Mouse (Mus musculus) lung, embryonic 16.5 days (tissue): ENCODE measurements at regions not wholly inside any gene's neighbourhood (a gene's known extent, or its start where the extent isn't known, plus 50 kb on each side); places are given as distances from the start of the nearest gene placed in this dataset.

Source experiments
- ATAC-seq: fragments of 200-750 bp; cut with Nextera tagmentation; 2 replicates; pipeline ENCODE4 v1.8.0; 2017; ENCODE audit warnings: low read depth, mild to moderate bottlenecking, moderate library complexity
- H3K27ac ChIP-seq: fragments of 300-500 bp; sonication (generic); 2 replicates; pipeline ENCODE4 v1.5.1; 2014; ENCODE audit warnings: mild to moderate bottlenecking, control low read depth, low read length
- H3K27me3 ChIP-seq: fragments of 300-500 bp; sonication (generic); 2 replicates; pipeline ENCODE4 v1.6.1; 2014; ENCODE audit warnings: low read depth, low read length, mixed read lengths; ENCODE audit not compliant: control insufficient read depth, insufficient read depth
- H3K36me3 ChIP-seq: fragments of 300-500 bp; sonication (generic); 2 replicates; pipeline ENCODE4 v1.6.1; 2014; ENCODE audit warnings: low read length; ENCODE audit not compliant: control insufficient read depth, insufficient read depth
- H3K4me1 ChIP-seq: fragments of 300-500 bp; sonication (generic); replicated peaks from 2 replicates; pipeline ENCODE4 v1.6.1; 2014; ENCODE audit warnings: low read length, mixed read lengths; ENCODE audit not compliant: control insufficient read depth, insufficient read depth
- H3K4me2 ChIP-seq: fragments of 300-500 bp; sonication (generic); 2 replicates; pipeline ENCODE4 v1.6.1; 2014; ENCODE audit warnings: low read depth, low read length, control low read depth
- H3K4me3 ChIP-seq: fragments of 300-500 bp; sonication (generic); 2 replicates; pipeline ENCODE4 v1.5.1; 2014; ENCODE audit warnings: mild to moderate bottlenecking, low read length, control low read depth
- H3K9ac ChIP-seq: fragments of 300-500 bp; sonication (generic); 2 replicates; pipeline ENCODE4 v1.6.1; 2014; ENCODE audit warnings: low read length, control low read depth
- H3K9me3 ChIP-seq: fragments of 300-500 bp; sonication (generic); 2 replicates; pipeline ENCODE4 v1.6.1; 2016; ENCODE audit warnings: low read length; ENCODE audit not compliant: control insufficient read depth
- WGBS: fragments of 180-500 bp; shearing (Covaris S2); extraction: QIAGEN DNeasy Blood & Tissue Kit; methylation state at CpG from one replicate; pipeline ENCODE4 v1.1.7; 2014; 5-methylcytosine and 5-hydroxymethylcytosine counted together

- no peak for ATAC-seq
- Histone ChIP-seq H3K27ac (no peak overlapping the region), H3K9ac (no peak overlapping the region), H3K27me3 (no peaks in the 10 kb centered on the region), H3K9me3 (no peaks in the 10 kb centered on the region), H3K4me1 (no peaks in the 10 kb centered on the region), H3K4me2 (no peak overlapping the region), H3K4me3 (no peak overlapping the region), H3K36me3 (no peaks in the 10 kb centered on the region)
- WGBS: 53% methylated on average over 2 of the region's 2 CpGs
These were observed 265.3 kb downstream of the Rpl36a-ps1 start for GRCm38 (mm10) chr14:98728863-98729262.

DNA sequence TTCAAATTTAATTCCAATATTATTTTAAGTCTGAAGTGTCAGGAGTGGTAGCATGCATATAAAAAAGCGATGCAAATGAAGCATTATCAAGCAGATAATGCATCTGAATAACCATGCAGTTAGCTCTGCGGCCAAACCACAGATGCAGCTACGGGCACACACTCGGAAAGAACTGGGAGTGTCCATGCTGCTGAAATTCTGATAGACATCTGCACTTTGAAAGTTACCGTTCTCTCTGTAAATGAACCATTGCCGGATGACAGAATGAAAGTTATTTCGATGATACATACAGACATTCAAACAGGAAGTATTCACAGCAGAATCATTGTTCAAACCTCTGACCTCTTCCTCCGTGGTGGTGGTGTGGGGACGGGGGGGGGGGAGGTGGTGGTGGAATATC is 271.6 kb downstream of the Rpl36a-ps1 start:
- Histone ChIP-seq H3K4me1 (no peaks in the 10 kb centered on the region), H3K27ac (no peak overlapping the region), H3K9me3 (no peaks in the 10 kb centered on the region), H3K36me3 (no peaks in the 10 kb centered on the region), H3K27me3 (no peaks in the 10 kb centered on the region), H3K9ac (no peak overlapping the region), H3K4me3 (no peak overlapping the region), H3K4me2 (no peak overlapping the region)
- WGBS: 63% methylated on average over 9 of the region's 9 CpGs
- no peak for ATAC-seq

- no peak overlapping the region for H3K4me2 ChIP-seq
- H3K27me3 ChIP-seq: no peaks in the 10 kb centered on the region
- no peak overlapping the region for H3K4me3 ChIP-seq
- WGBS: 79% methylated on average over 2 of the region's 2 CpGs
- no peak overlapping the region for H3K27ac ChIP-seq
- no peaks in the 10 kb centered on the region for H3K9me3 ChIP-seq
- H3K4me1 ChIP-seq: no peaks in the 10 kb centered on the region
- ATAC-seq: no peak
- H3K36me3 ChIP-seq: no peaks in the 10 kb centered on the region
- no peak overlapping the region for H3K9ac ChIP-seq
These were observed 273.1 kb downstream of the Rpl36a-ps1 start for GRCm38 (mm10) chr14:98721033-98721432.

DNA sequence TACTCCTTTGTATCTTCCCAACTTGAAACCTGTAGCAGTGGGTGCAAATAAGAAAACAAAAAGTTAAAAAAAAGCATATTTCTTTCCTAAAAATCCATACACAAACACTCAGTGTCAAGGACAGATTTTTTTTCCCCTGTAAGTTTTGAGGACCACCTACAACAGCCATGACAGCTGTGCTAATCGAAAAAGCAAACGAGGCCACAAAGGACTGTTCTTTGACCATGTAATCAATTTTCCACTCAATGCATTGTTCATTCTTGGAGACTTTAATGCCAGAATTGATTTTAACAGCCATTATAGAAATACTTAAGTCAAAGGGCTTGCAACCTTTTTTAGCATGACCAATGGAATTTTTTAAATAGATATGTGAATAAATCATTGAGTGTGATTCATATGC is 286.1 kb downstream of the Rpl36a-ps1 start:
- no peaks in the 10 kb centered on the region for H3K9me3 ChIP-seq
- no peak for ATAC-seq

GRCm38 (mm10) chr14:98707574-98707973 is 286.5 kb downstream of the Rpl36a-ps1 start:
- no peaks in the 10 kb centered on the region for H3K4me1 ChIP-seq
- H3K27ac ChIP-seq: no peak overlapping the region
- no peak for ATAC-seq
- H3K9ac ChIP-seq: no peak overlapping the region
- no peak overlapping the region for H3K4me2 ChIP-seq
- 78% methylated on average over 4 of the region's 4 CpGs for WGBS
- no peaks in the 10 kb centered on the region for H3K27me3 ChIP-seq
- no peaks in the 10 kb centered on the region for H3K9me3 ChIP-seq
- H3K4me3 ChIP-seq: no peak overlapping the region
- H3K36me3 ChIP-seq: no peaks in the 10 kb centered on the region

More for the DNA sequence above, 286.1 kb downstream of the Rpl36a-ps1 start:
- no peak overlapping the region for H3K9ac ChIP-seq
- H3K4me3 ChIP-seq: no peak overlapping the region
- H3K36me3 ChIP-seq: no peaks in the 10 kb centered on the region
- no peak overlapping the region for H3K4me2 ChIP-seq
- no peak overlapping the region for H3K27ac ChIP-seq
- 68% methylated on average over 2 of the region's 2 CpGs for WGBS
- H3K4me1 ChIP-seq: no peaks in the 10 kb centered on the region
- H3K27me3 ChIP-seq: no peaks in the 10 kb centered on the region

- no peak overlapping the region for H3K27ac ChIP-seq
- H3K4me3 ChIP-seq: no peak overlapping the region
- H3K9ac ChIP-seq: no peak overlapping the region
- H3K4me2 ChIP-seq: no peak overlapping the region
- no peaks in the 10 kb centered on the region for H3K4me1 ChIP-seq
- no peaks in the 10 kb centered on the region for H3K27me3 ChIP-seq
- no peaks in the 10 kb centered on the region for H3K36me3 ChIP-seq
- ATAC-seq: no peak
- H3K9me3 ChIP-seq: no peaks in the 10 kb centered on the region
- WGBS: 73% methylated on average over 6 of the region's 6 CpGs
These were observed 290.8 kb downstream of the Rpl36a-ps1 start for GRCm38 (mm10) chr14:98703289-98703688.

GRCm38 (mm10) chr14:98656533-98656932 is 337.6 kb downstream of the Rpl36a-ps1 start:
- H3K4me3 ChIP-seq: no peak overlapping the region
- no peak overlapping the region for H3K4me2 ChIP-seq
- H3K9ac ChIP-seq: no peak overlapping the region
- H3K9me3 ChIP-seq: no peaks in the 10 kb centered on the region
- H3K27me3 ChIP-seq: no peaks in the 10 kb centered on the region
- 71% methylated on average over 4 of the region's 4 CpGs for WGBS
- H3K27ac ChIP-seq: no peak overlapping the region
- no peaks in the 10 kb centered on the region for H3K4me1 ChIP-seq
- H3K36me3 ChIP-seq: no peaks in the 10 kb centered on the region
- no peak for ATAC-seq

DNA sequence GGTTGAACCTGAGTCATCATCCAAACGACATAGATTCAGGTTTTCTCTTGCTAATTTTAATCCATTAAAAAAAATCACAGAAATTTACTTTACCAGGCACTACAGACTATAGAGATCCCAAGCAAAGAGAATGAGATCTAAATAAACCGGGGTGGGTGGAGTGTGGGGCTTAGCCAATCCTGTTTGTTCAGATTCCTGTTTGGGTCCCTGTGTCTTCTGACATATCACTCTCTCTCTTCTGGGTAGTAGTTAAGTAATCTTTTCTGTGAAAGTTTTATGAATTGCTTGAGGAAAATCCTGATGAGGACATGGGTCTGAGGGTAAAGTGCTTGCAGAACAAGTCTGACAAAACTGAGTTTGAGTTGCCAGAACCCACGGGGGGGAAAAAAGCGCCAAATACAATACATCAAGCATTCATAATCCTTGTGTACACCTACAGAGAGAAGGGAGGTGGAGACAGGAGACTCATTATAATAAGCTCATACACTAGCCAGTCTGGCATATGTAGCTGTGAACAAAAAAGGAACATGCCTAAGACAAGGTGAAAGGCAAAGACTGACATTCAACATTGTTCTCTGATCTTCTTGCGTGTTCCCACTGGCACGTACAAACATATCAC is 339.8 kb downstream of the Rpl36a-ps1 start:
- Histone ChIP-seq H3K9ac (no peak overlapping the region), H3K4me2 (no peak overlapping the region), H3K36me3 (no peaks in the 10 kb centered on the region), H3K9me3 (no peaks in the 10 kb centered on the region), H3K27ac (no peak overlapping the region), H3K4me3 (no peak overlapping the region), H3K27me3 (no peaks in the 10 kb centered on the region), H3K4me1 (no peaks in the 10 kb centered on the region)
- WGBS: 73% methylated on average over 6 of the region's 6 CpGs
- no peak for ATAC-seq

GRCm38 (mm10) chr14:98651221-98651620 is 342.9 kb downstream of the Rpl36a-ps1 start:
- Histone ChIP-seq H3K4me3 (no peak overlapping the region), H3K4me2 (no peak overlapping the region), H3K9ac (no peak overlapping the region), H3K4me1 (no peaks in the 10 kb centered on the region), H3K36me3 (no peaks in the 10 kb centered on the region), H3K9me3 (no peaks in the 10 kb centered on the region), H3K27ac (no peak overlapping the region), H3K27me3 (no peaks in the 10 kb centered on the region)
- peak; percentile 43; the same call in 1 of the 2 replicates for ATAC-seq
- 55% methylated on average over 6 of the region's 6 CpGs for WGBS

DNA sequence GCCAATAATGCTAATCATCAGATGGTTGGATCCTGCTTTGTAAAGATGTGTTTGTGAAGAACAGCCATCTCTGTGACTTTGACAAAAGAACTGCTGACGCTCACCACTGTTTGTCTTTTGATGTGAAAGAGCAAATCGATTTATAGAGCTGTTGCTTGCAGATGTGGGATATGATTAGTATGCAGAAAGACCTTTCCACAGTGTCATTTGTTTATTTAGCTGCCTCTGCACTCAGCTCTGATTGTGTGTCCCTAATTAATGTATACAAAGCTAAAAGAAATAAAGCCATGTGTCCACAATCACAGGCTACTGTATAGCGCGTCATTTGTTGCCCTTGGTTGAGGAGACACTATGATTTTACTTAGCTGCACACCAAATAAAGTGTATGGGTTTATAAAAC is 343.6 kb downstream of the Rpl36a-ps1 start:
- 48% methylated on average over 4 of the region's 4 CpGs for WGBS
- no peaks in the 10 kb centered on the region for H3K36me3 ChIP-seq
- no peak overlapping the region for H3K27ac ChIP-seq
- peak; percentile 81 for ATAC-seq
- H3K4me2 ChIP-seq: no peak overlapping the region
- H3K27me3 ChIP-seq: no peaks in the 10 kb centered on the region
- no peaks in the 10 kb centered on the region for H3K9me3 ChIP-seq
- H3K4me3 ChIP-seq: no peak overlapping the region
- no peak overlapping the region for H3K9ac ChIP-seq
- H3K4me1 ChIP-seq: no peaks in the 10 kb centered on the region
